Mouse (Mus musculus) liver, embryonic 16.5 days (tissue): ENCODE data around the gene Olfr1342. TPM values are rescaled to one million over a fixed set of nuclear protein-coding genes. Genes with fewer than 3 reads are reported as not detected.

Source experiments
- ATAC-seq: fragments of 200-750 bp; cut with Nextera tagmentation; 2 replicates; pipeline ENCODE4 v1.8.0; 2017; ENCODE audit warnings: low read depth, mild to moderate bottlenecking, moderate number of reproducible peaks, moderate library complexity
- H3K27ac ChIP-seq: fragments of 300-500 bp; sonication (generic); 2 replicates; pipeline ENCODE4 v1.5.1; 2014; ENCODE audit warnings: mild to moderate bottlenecking, low read length
- H3K27me3 ChIP-seq: fragments of 300-500 bp; sonication (generic); 2 replicates; pipeline ENCODE4 v1.6.1; 2014; ENCODE audit warnings: low read depth, low read length, mixed read lengths; ENCODE audit not compliant: control insufficient read depth, insufficient read depth
- H3K36me3 ChIP-seq: fragments of 300-500 bp; sonication (generic); 2 replicates; pipeline ENCODE4 v1.6.1; 2014; ENCODE audit warnings: mild to moderate bottlenecking; ENCODE audit not compliant: control insufficient read depth, insufficient read depth
- H3K4me1 ChIP-seq: fragments of 300-500 bp; sonication (generic); 2 replicates; pipeline ENCODE4 v1.6.1; 2014; ENCODE audit warnings: low read depth, low read length, mixed read lengths; ENCODE audit not compliant: control insufficient read depth
- H3K4me2 ChIP-seq: fragments of 300-500 bp; sonication (generic); 2 replicates; pipeline ENCODE4 v1.6.1; 2014; ENCODE audit warnings: low read depth, low read length, mixed read lengths
- H3K4me3 ChIP-seq: fragments of 300-500 bp; sonication (generic); 2 replicates; pipeline ENCODE4 v1.5.1; 2014; ENCODE audit warnings: low read depth, mild to moderate bottlenecking, low read length
- H3K9ac ChIP-seq: fragments of 300-500 bp; sonication (generic); 2 replicates; pipeline ENCODE4 v1.6.1; 2014; ENCODE audit warnings: low read depth, low read length
- H3K9me3 ChIP-seq: fragments of 300-500 bp; sonication (generic); replicated peaks from 2 replicates; pipeline ENCODE4 v1.6.1; 2016; ENCODE audit warnings: low read length; ENCODE audit not compliant: control insufficient read depth
- WGBS: fragments of 180-500 bp; shearing (Covaris S2); extraction: QIAGEN DNeasy Blood & Tissue Kit; methylation state at CpG from one replicate; pipeline ENCODE4 v1.1.7; 2014; ENCODE audit not compliant: insufficient replicate concordance; 5-methylcytosine and 5-hydroxymethylcytosine counted together
- polyA plus RNA-seq: library from polyadenylated mRNA; unstranded; fragments of >200 nt; fragmentation: Nextera tagmentation; extraction: Ambion mirVana; gene quantifications from 2 replicates; pipeline ENCODE4 v1.2.1, GENCODE M21; 2015

The Olfr1342 gene
- polyA plus RNA-seq, 1 experiment from 2014 or later, result not detected

DNA sequence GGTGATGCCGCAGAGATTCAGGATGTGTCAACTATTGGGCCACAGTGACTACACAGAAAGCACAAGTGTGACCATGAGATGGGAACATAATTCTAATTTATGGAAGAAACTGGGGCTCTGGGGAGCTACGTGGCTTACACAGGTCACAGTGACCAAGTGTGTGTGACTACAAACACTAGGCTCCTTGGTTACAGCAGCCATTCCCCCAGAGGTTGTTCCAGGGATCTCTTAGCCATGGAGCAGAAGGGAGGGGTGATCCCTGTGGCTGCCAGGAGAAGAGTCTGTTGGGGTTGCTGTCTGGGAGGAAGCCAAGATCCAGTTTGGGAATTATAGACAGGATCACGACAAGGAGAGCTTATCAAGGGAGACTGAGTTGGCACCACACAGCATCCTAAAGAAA, 10.7 kb upstream of the Olfr1342 start, which contains the start of gene Olfr1341:
Gene Olfr1341, plus strand, starts transcription at position 301 of the 400 bp plus-strand sequence.
- Histone ChIP-seq H3K4me1 (no peaks in the 10 kb centered on the region), H3K36me3 (no peaks in the 10 kb centered on the region), H3K9me3 (no peaks in the 10 kb centered on the region), H3K9ac (no peak within 1 kb of the TSS), H3K27me3 (no peaks in the 10 kb centered on the region), H3K4me2 (no peak within 1 kb of the TSS), H3K4me3 (no peak within 1 kb of the TSS), H3K27ac (no peak within 1 kb of the TSS)
- 48% methylated on average over 3 of the region's 3 CpGs for WGBS
- ATAC-seq, result no peak

DNA sequence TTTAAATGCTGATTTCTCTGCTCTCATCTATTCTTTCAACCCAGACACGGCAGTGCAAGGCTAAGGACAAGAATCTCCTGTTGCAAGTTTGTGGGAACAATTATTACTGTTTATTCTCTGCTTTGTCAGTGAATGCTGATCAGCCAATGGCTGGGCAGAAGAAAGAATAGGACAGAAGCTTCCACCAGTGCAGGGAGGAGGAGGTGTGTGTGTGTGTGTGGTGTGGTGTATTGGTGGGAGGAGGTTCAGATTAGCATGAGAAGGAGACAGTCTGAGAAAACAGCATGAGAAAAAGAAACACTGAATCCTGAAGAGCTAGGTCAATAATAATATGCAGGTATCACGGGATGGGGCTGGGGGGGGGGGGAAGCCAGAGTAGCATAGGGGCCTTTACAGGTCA, 1.3 kb upstream of the Olfr1342 start:
- ATAC-seq, result no peak
- H3K4me2 ChIP-seq, result no peak overlapping the region
- no peak overlapping the region for H3K9ac ChIP-seq
- WGBS, result 51% methylated on average over 2 of the region's 2 CpGs
- H3K9me3 ChIP-seq, result no peaks in the 10 kb centered on the region
- no peaks in the 10 kb centered on the region for H3K36me3 ChIP-seq
- no peak overlapping the region for H3K4me3 ChIP-seq
- H3K4me1 ChIP-seq, result no peaks in the 10 kb centered on the region
- no peak overlapping the region for H3K27ac ChIP-seq
- H3K27me3 ChIP-seq, result no peaks in the 10 kb centered on the region

DNA sequence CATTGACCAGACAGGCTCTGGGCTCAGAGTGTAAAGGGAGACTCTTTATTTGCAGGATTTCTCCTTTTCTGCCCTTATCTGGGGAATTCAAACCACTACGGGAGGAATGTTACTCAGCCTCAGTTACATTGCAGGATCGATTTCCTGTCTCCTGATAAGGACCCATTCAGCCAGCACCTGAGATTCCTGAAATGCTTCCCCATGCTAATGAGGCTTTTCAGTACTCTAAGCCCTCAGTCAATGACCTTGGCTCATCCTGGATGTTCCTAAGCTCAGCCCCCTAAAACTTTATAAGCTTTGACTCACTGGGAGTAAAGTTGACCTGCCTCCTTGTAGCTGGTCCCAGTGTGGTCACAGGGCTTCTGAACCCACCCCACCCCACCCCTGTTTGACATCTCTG, 5.5 kb downstream of the Olfr1342 start:
- no peaks in the 10 kb centered on the region for H3K27me3 ChIP-seq
- no peak for ATAC-seq
- no peaks in the 10 kb centered on the region for H3K4me1 ChIP-seq
- no peak overlapping the region for H3K27ac ChIP-seq
- no peaks in the 10 kb centered on the region for H3K9me3 ChIP-seq
- no peak overlapping the region for H3K9ac ChIP-seq
- H3K4me3 ChIP-seq, result no peak overlapping the region
- WGBS, result 22% methylated on average over 2 of the region's 2 CpGs
- no peak overlapping the region for H3K4me2 ChIP-seq
- no peaks in the 10 kb centered on the region for H3K36me3 ChIP-seq

DNA sequence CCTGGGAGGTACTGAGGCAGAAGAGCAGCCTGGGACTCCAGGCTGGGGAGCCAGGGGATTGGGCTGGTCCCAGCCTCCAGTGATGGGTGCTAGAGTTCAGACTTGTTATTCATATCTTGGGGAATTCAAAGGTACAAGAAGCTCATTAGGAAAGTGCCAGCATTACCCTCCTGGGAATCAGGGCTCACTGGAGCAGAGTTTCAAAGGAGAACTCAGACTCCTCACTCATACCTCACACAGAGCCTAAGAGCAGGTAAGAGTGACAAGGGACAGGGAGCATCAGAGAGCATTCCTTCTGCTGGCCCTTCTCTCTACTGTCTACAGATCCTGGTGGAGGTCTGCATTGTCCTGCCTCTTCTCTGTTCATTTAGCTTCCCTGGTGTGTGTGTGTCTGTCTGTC, 33.9 kb downstream of the Olfr1342 start, which contains the start of gene Olfr62:
Gene Olfr62, plus strand, starts transcription at position 301 of the 400 bp plus-strand sequence.
- Histone ChIP-seq H3K9me3 (no peaks in the 10 kb centered on the region), H3K4me2 (no peak within 1 kb of the TSS), H3K27me3 (no peaks in the 10 kb centered on the region), H3K4me3 (no peak within 1 kb of the TSS), H3K36me3 (no peaks in the 10 kb centered on the region), H3K9ac (no peak within 1 kb of the TSS), H3K4me1 (no peaks in the 10 kb centered on the region), H3K27ac (no peak within 1 kb of the TSS)
- no peak for ATAC-seq

DNA sequence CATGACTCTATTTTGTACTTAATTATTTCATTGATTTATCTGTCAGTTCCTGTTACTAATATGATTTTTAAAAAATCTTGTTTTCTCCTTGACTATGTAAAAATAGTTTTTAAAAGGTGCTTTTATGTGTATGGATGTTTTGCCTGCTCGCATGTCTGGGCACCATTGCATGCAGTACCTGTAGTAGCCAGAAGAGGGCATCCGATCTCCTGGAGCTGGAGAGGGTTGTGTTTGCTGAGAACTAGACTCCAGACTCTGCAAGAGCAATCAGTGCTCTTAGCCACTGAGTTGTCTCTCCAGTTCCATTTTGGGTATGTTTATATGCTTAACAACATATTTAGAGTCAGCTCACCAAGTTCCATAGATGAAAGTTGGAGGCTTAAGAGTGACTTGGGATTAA, 47.3 kb downstream of the Olfr1342 start:
- H3K4me2 ChIP-seq, result no peak overlapping the region
- H3K4me1 ChIP-seq, result no peaks in the 10 kb centered on the region
- H3K9ac ChIP-seq, result no peak overlapping the region
- 4% methylated on average over 2 of the region's 2 CpGs for WGBS
- H3K27me3 ChIP-seq, result no peaks in the 10 kb centered on the region
- ATAC-seq, result no peak
- H3K27ac ChIP-seq, result no peak overlapping the region
- H3K4me3 ChIP-seq, result no peak overlapping the region
- no peaks in the 10 kb centered on the region for H3K36me3 ChIP-seq
- H3K9me3 ChIP-seq, result no peaks in the 10 kb centered on the region

DNA sequence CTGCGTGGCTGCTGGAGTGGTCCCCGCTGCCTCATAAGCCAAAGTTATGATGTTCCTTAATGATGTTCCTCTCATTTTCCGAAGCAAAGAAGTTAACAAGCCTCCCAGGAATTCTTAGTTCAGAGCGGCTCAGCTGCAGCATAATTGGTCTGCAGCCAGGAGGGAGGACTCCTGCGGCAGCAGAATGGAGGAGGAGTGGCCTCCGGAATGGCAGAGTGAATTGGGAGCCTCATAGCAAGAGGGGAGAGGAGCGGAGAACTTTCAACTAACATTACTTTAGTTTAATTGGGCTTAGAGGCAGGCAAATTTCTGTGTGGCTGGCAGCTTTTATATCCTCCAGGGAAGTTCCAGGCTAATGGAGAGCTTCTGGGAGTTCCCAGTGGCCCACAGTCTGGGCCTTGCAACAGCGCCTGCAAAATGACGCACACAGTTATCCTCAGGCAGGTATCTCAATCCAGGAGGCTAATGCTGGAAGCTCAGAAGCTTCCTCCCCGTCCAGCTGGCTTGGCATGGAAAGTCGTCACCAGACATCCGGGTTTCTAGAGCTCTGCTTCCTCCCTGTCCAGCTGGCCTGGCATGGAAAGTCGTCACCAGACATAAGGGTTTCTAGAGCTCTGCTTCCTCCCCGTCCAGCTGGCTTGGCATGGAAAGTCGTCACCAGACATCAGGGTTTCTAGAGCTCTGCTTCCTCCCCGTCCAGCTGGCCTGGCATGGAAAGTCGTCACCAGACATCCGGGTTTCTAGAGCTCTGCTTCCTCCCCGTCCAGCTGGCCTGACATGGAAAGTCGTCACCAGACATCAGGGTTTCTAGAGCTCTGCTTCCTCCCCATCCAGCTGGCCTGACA, 50.0 kb downstream of the Olfr1342 start:
- Histone ChIP-seq H3K4me2 (no peak overlapping the region), H3K4me3 (no peak overlapping the region), H3K27me3 (no peaks in the 10 kb centered on the region), H3K27ac (no peak overlapping the region), H3K4me1 (no peaks in the 10 kb centered on the region), H3K9me3 (no peaks in the 10 kb centered on the region), H3K9ac (no peak overlapping the region), H3K36me3 (no peaks in the 10 kb centered on the region)
- 44% methylated on average over 20 of the region's 20 CpGs for WGBS
- no peak for ATAC-seq

Other genes starting within 250 kb of the Olfr1342 start
- 6.1 and 7.3 TPM in 2 replicates for gene Mpl, start 235.2 kb downstream of the Olfr1342 start, polyA plus RNA-seq
- gene Tie1, start 202.7 kb downstream of the Olfr1342 start, polyA plus RNA-seq, result 7.3 and 7.9 TPM in 2 replicates
- 6.3 and 8.8 TPM in 2 replicates for gene 2610528J11Rik, start 165.8 kb downstream of the Olfr1342 start, polyA plus RNA-seq
- 2.7 and 3.2 TPM in 2 replicates for gene Tmem125, start 148.7 kb downstream of the Olfr1342 start, polyA plus RNA-seq
- 0.74 and 0.91 TPM in 2 replicates for gene Cfap57, start 72.0 kb downstream of the Olfr1342 start, polyA plus RNA-seq
- gene Ebna1bp2, start 72.0 kb downstream of the Olfr1342 start, polyA plus RNA-seq, result 55.9 and 58.3 TPM in 2 replicates
- not detected in 2 replicates for gene Olfr62, start 33.8 kb downstream of the Olfr1342 start, polyA plus RNA-seq
- gene Olfr1341, start 10.8 kb upstream of the Olfr1342 start, polyA plus RNA-seq, result not detected in 2 replicates
- not detected in 2 replicates for gene Olfr1340, start 27.4 kb upstream of the Olfr1342 start, polyA plus RNA-seq
- gene Olfr1339, start 39.4 kb upstream of the Olfr1342 start, polyA plus RNA-seq, result not detected in 2 replicates
- gene Olfr1338, start 66.0 kb upstream of the Olfr1342 start, polyA plus RNA-seq, result not detected in 2 replicates
- gene Olfr1337, start 89.8 kb upstream of the Olfr1342 start, polyA plus RNA-seq, result not detected in 2 replicates
- not detected in 2 replicates for gene Olfr1335, start 117.2 kb upstream of the Olfr1342 start, polyA plus RNA-seq
- gene Olfr1333, start 143.5 kb upstream of the Olfr1342 start, polyA plus RNA-seq, result not detected in 2 replicates
- gene Olfr1331, start 171.9 kb upstream of the Olfr1342 start, polyA plus RNA-seq, result not detected in 2 replicates
- 0.04 TPM in 1 of 2 replicates, not detected in the other for gene Olfr1330, start 195.8 kb upstream of the Olfr1342 start, polyA plus RNA-seq
- gene Olfr1329, start 224.7 kb upstream of the Olfr1342 start, polyA plus RNA-seq, result not detected in 2 replicates
- not detected in 2 replicates for gene Olfr1328, start 245.9 kb upstream of the Olfr1342 start, polyA plus RNA-seq